Mouse (Mus musculus) embryonic facial prominence, embryonic 13.5 days (tissue): ENCODE measurements around the gene Arhgap15. TPM values are rescaled to one million over a fixed set of nuclear protein-coding genes. Genes with fewer than 3 reads are reported as not detected.

Experiments used
- ATAC-seq: fragments of 200-750 bp; cut with Nextera tagmentation; 2 replicates; pipeline ENCODE4 v1.8.0; 2017; ENCODE audit warnings: low read depth; ENCODE audit not compliant: insufficient number of reproducible peaks, insufficient read depth, low FRiP score, low TSS enrichment
- H3K27ac ChIP-seq: fragments of 300-500 bp; sonication (generic); 2 replicates; pipeline ENCODE4 v1.5.1; 2015; ENCODE audit warnings: moderate library complexity, mild to moderate bottlenecking, inconsistent platforms
- H3K27me3 ChIP-seq: fragments of 300-500 bp; sonication (generic); 2 replicates; pipeline ENCODE4 v1.6.1; 2015; ENCODE audit warnings: mild to moderate bottlenecking, inconsistent platforms
- H3K36me3 ChIP-seq: fragments of 300-500 bp; sonication (generic); 2 replicates; pipeline ENCODE4 v1.6.1; 2015; ENCODE audit warnings: mild to moderate bottlenecking, inconsistent platforms
- H3K4me1 ChIP-seq: fragments of 300-500 bp; sonication (generic); 2 replicates; pipeline ENCODE4 v1.6.1; 2015; ENCODE audit warnings: inconsistent platforms
- H3K4me2 ChIP-seq: fragments of 300-500 bp; sonication (generic); 2 replicates; pipeline ENCODE4 v1.6.1; 2015; ENCODE audit warnings: moderate library complexity, mild to moderate bottlenecking, inconsistent platforms
- H3K4me3 ChIP-seq: fragments of 300-500 bp; sonication (generic); 2 replicates; pipeline ENCODE4 v1.5.1; 2015; ENCODE audit warnings: mild to moderate bottlenecking, inconsistent platforms
- H3K9ac ChIP-seq: fragments of 300-500 bp; sonication (generic); 2 replicates; pipeline ENCODE4 v1.6.1; 2015; ENCODE audit warnings: mild to moderate bottlenecking, inconsistent platforms
- H3K9me3 ChIP-seq: fragments of 300-500 bp; sonication (generic); 2 replicates; pipeline ENCODE4 v1.6.1; 2016; ENCODE audit warnings: inconsistent platforms
- WGBS: fragments of 180-500 bp; shearing (Covaris S2); methylation state at CpG from one replicate; pipeline ENCODE4 v1.1.7; 2015; ENCODE audit warnings: mixed read lengths; 5-methylcytosine and 5-hydroxymethylcytosine counted together
- polyA plus RNA-seq: library from polyadenylated mRNA; unstranded; fragments of >200 nt; fragmentation: Nextera tagmentation; extraction: Ambion mirVana; gene quantifications from 2 replicates; pipeline ENCODE4 v1.2.1, GENCODE M21; 2015

Arhgap15 gene
- polyA plus RNA-seq, 1 experiment from 2014 or later: 1.6 TPM

DNA sequence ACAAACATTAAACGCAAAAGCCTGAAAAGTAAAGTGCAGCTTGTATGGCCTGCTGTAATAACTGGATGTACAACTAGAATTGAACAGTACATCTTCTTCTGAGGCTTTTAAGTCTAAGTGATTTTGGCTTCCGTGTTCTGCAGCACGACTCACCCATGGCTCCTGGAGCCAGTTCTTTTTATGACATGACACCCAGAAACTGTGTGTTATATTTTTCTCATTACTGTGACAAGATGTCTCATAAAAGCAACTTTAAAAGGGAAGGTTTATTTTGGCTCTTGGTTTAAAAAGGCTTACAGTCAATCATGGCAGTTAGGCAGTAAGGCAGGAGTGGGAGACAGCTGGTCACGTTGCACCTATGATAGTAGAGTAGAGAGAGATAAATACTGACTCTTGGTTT, 349.9 kb downstream of the Arhgap15 start:
- Histone ChIP-seq H3K4me1 (peaks cover 6% of the 10 kb centered on the region), H3K9ac (no peak overlapping the region), H3K27ac (no peak overlapping the region), H3K9me3 (peaks cover 10% of the 10 kb centered on the region; the same call in 1 of the 2 replicates), H3K4me3 (no peak overlapping the region), H3K4me2 (no peak overlapping the region), H3K36me3 (no peaks in the 10 kb centered on the region), H3K27me3 (no peaks in the 10 kb centered on the region)
- whole genome bisulfite sequencing: 92% methylated on average over 4 of the region's 4 CpGs
- ATAC-seq: no peak

DNA sequence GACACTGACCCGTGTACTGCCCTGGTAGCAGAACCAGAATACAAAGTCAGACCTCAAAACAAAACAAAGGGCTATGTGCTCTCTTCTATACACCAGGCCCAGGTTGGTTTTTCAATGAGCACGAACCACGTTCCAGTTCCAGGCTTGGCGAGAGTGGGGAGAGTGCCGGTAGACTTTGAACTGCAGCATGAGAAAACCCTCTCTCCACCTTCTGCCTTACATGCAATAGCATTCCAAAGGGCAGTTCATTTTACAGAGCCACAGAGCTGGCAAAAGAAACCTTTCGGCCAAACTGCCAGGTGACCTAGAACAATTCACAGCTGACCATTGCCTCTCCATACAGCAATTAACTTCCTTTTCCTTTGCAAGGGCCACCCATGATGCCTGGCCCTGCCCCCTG, 353.7 kb downstream of the Arhgap15 start:
- H3K4me1 ChIP-seq: peaks cover 21% of the 10 kb centered on the region
- peak overlapping the region; percentile 44; the same call in 1 of the 2 replicates for H3K27ac ChIP-seq
- no peak overlapping the region for H3K9ac ChIP-seq
- H3K4me2 ChIP-seq: no peak overlapping the region
- H3K4me3 ChIP-seq: no peak overlapping the region
- H3K27me3 ChIP-seq: no peaks in the 10 kb centered on the region
- WGBS: 88% methylated on average over 6 of the region's 6 CpGs
- H3K36me3 ChIP-seq: no peaks in the 10 kb centered on the region
- H3K9me3 ChIP-seq: 0 out of 2 replicates have a peak, but pooled peaks cover 4% of the 10 kb centered on the region
- ATAC-seq: no peak

DNA sequence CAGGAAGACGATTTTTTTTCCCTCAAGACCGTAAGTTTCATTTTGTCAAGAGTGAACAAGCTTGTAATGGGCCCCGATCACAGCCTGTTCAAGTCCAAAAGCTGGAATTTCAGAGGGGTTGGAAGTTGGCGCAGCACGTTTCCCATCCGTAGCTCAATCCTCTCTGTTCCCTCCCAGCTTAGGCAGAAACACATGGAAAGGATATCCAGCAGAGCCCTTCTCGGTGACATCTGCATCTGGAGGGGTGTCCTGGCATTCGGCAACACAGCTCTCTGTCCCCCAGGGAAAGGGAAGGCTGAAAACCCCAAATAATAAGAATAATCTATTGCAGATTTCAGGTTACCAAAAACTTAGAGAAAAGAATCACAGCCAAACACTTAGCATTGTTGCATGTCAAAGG, 354.7 kb downstream of the Arhgap15 start:
- Histone ChIP-seq H3K4me3 (no peak overlapping the region), H3K27ac (peak overlapping the region; percentile 4; the same call in 1 of the 2 replicates), H3K9ac (no peak overlapping the region), H3K9me3 (no peaks in the 10 kb centered on the region), H3K27me3 (no peaks in the 10 kb centered on the region), H3K36me3 (no peaks in the 10 kb centered on the region), H3K4me2 (0 out of 2 replicates have a peak overlapping the region, but pooled peaks have one; percentile 14), H3K4me1 (peaks cover 21% of the 10 kb centered on the region)
- WGBS: 36% methylated on average over 8 of the region's 8 CpGs
- ATAC-seq: 0 out of 2 replicates have a peak, but pooled peaks have one; percentile 10

DNA sequence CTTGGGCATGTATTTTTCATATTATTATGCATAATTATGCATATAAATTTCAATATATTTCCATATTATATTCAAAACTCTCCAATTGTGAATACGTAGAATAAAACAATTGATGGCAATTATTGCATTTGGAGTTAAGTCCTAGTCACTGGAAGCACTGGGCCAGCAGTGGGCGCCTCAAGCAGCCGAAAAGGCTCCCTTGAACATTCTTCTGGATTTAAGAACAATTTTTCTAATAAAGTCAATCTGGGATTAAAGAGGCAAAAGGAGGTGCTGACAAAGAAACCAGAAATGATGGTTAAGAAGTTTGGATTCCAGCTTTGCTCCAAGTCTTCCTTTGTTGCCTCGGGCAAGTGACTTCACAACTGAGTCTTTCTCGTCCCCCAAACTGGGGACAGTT, 355.1 kb downstream of the Arhgap15 start:
- H3K4me1 ChIP-seq: peaks cover 21% of the 10 kb centered on the region
- no peak overlapping the region for H3K4me3 ChIP-seq
- no peak for ATAC-seq
- H3K27me3 ChIP-seq: no peaks in the 10 kb centered on the region
- H3K9ac ChIP-seq: no peak overlapping the region
- no peaks in the 10 kb centered on the region for H3K9me3 ChIP-seq
- H3K27ac ChIP-seq: peak overlapping the region; percentile 81; the same call in 1 of the 2 replicates
- no peaks in the 10 kb centered on the region for H3K36me3 ChIP-seq
- 36% methylated on average over 5 of the region's 5 CpGs for WGBS
- H3K4me2 ChIP-seq: peak overlapping the region; percentile 45

DNA sequence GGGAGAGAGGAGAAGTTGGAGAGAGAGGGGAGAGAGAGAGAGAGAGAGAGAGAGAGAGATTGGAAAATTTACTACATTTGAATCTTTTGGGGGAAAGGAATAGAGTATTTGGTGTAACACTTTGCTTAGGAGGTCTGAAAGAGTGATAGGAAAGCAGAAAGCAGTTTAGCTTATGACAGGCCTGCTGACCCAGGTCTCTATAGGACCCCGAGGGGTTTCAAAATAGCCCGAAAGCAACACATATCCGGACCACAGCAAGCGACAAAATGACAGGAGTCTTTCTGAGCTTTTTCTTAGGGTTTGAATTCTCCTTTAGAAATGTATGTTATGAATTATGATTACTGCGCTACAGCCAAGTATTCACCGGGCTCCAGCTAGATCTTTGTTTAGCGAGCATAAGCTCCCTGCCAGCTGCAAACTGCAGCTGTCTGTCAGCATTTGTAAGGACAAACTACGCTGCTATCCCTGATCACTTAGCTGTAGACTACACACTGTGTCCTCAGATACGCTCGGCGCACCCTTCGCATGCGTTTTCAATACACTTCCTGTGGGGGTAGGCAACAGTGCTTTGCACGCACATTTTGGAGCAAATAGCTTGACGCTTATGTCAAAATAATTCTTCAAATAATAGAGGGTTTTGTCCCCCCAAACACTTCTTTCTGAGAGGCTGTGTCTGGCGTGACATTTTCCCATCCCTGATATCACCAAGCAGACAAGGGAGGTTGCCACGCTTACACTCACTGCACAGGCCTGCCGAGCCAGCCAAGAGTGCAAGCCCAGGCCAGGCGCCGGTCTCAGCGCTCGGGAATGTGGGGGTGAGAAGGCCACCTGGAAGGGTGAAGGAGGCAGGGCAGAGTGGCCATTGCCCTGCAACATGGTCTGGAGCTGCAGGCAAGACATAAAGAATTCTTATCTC, 355.9 kb downstream of the Arhgap15 start:
- Histone ChIP-seq H3K4me3 (no peak overlapping the region), H3K4me2 (peak overlapping the region; percentile 45), H3K9ac (peak overlapping the region; percentile 36; the same call in 1 of the 2 replicates), H3K9me3 (no peaks in the 10 kb centered on the region), H3K4me1 (peaks cover 21% of the 10 kb centered on the region), H3K27me3 (no peaks in the 10 kb centered on the region), H3K36me3 (no peaks in the 10 kb centered on the region), H3K27ac (peak overlapping the region; percentile 81)
- ATAC-seq: no peak
- 22% methylated on average over 22 of the region's 22 CpGs for WGBS

DNA sequence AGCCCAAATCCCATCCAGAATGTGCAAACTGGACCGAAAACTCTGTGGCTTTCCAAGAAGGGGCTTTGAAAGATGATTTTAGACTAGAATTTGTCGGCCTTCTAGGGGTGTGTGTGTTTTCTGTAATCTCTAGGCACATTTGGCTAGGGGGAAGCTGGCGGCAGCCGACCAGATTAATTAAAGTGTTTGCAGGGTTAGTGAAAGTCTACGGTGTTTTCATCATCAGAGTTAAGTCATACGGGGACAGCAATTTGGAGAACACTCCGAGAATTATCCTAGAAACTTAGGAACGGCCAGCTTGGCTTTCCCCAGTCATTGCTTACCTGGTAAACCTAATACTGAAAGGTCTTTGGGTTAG, 356.6 kb downstream of the Arhgap15 start:
- Histone ChIP-seq H3K4me3 (no peak overlapping the region), H3K4me1 (peaks cover 21% of the 10 kb centered on the region), H3K9me3 (no peaks in the 10 kb centered on the region), H3K27me3 (no peaks in the 10 kb centered on the region), H3K27ac (peak overlapping the region; percentile 81), H3K4me2 (peak overlapping the region; percentile 45; the same call in 1 of the 2 replicates), H3K9ac (no peak overlapping the region), H3K36me3 (no peaks in the 10 kb centered on the region)
- WGBS: 51% methylated on average over 8 of the region's 8 CpGs
- ATAC-seq: no peak

DNA sequence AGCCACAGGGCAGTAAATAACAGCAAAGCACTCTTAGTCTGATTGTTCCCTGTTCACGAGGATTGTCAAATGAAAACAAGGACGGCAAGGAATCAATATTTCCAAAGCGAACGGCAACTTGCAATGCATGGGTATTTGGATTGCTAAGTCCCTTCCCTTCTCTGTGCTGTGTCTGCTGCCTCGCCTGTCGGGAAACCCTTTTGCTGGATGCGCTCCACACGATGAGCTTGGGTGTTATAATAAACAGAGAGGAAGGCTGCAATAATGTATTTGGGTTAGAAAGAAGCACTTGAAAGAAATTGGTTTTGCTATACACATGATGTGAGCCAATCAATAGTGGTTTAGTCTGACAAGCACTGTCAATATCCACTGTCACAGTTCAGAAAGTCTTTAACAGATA, 357.7 kb downstream of the Arhgap15 start:
- no peak overlapping the region for H3K9ac ChIP-seq
- no peaks in the 10 kb centered on the region for H3K36me3 ChIP-seq
- ATAC-seq: no peak
- H3K27me3 ChIP-seq: no peaks in the 10 kb centered on the region
- H3K27ac ChIP-seq: no peak overlapping the region
- no peaks in the 10 kb centered on the region for H3K9me3 ChIP-seq
- WGBS: 83% methylated on average over 8 of the region's 8 CpGs
- H3K4me3 ChIP-seq: no peak overlapping the region
- peaks cover 21% of the 10 kb centered on the region for H3K4me1 ChIP-seq
- H3K4me2 ChIP-seq: no peak overlapping the region

DNA sequence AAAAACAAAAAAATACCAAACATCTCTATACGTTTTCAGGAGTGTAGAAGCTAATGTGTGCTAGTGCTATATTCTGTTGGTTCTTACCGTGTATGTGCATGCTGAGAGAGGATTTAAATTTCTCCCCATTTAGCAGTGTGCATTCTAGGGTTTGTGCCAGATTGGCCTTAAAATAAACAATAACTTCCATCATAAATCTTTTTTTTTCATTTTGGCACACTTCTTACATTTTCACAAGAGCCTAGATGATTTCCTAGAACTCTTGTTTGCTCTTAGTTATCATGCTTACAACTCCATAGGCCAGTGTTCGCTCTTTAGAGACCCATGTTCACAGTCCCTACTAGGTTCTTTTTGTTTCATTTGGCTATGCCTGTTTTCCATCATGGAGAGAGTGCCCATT, 362.7 kb downstream of the Arhgap15 start:
- H3K4me1 ChIP-seq: peaks cover 8% of the 10 kb centered on the region
- H3K4me2 ChIP-seq: no peak overlapping the region
- WGBS: 83% methylated on average over 3 of the region's 3 CpGs
- H3K27ac ChIP-seq: no peak overlapping the region
- no peak for ATAC-seq
- no peak overlapping the region for H3K4me3 ChIP-seq
- no peak overlapping the region for H3K9ac ChIP-seq
- no peaks in the 10 kb centered on the region for H3K27me3 ChIP-seq
- H3K36me3 ChIP-seq: no peaks in the 10 kb centered on the region
- H3K9me3 ChIP-seq: no peaks in the 10 kb centered on the region

DNA sequence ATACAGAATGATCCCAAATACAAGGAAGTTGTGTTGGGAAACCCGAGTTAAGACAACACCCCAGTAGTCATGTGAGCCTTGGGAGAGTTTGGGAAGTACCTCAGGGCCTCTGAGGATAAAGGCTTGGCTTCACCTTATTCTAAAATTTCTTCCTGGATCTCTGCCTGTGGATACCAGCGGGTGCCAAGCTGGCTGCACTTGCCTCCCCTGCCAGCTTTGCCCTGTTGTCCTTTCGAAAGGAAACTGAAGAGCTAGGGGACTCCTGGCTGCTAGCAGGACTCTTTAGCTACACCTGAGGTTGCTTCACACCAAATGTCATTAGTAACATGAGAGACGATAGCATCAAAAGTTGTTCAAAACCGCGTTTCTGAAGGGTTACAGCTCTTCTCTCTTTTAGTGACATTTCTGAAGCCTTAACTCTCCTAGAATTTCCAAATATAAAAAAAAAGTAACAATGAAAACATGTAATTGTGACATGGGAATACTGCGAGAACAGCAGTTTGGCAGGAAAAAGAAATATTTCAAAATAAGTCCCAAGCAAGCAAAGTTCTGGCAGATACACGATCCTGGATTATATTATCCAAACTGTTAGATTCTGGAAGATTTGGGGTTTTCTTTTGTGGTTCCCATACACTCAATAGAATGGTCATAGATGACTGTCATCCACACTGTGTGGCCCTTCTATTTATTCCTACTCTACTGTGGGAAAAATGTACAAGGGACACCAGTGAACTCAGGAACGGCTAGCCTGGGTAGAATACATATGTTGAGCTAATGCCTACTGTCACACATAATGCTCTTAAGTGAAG, 364.6 kb downstream of the Arhgap15 start:
- Histone ChIP-seq H3K4me1 (peaks cover 8% of the 10 kb centered on the region), H3K36me3 (no peaks in the 10 kb centered on the region), H3K4me3 (no peak overlapping the region), H3K4me2 (no peak overlapping the region), H3K27me3 (no peaks in the 10 kb centered on the region), H3K9ac (no peak overlapping the region), H3K9me3 (no peaks in the 10 kb centered on the region), H3K27ac (no peak overlapping the region)
- ATAC-seq: no peak
- 62% methylated on average over 9 of the region's 9 CpGs for WGBS

DNA sequence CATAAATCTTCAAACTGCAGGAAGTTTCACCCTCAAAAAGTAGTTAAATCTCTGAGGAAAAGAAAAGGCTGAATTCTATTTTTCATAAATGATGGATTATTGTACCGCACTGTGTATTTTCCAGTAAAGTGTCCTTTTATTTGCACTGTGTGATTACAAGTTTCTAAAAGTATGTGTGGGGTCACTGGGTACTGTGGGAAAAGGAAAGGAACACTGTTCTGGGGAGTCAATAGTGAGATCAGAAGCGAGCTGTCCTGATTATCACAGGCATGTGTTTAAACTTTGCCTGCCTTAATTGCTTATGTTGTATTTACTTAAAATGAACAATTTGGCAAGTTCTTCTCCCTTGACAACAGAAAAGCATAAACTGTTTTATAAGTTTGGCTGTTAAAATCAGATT, 365.7 kb downstream of the Arhgap15 start:
- Histone ChIP-seq H3K4me3 (no peak overlapping the region), H3K4me2 (no peak overlapping the region), H3K36me3 (no peaks in the 10 kb centered on the region), H3K4me1 (peaks cover 8% of the 10 kb centered on the region), H3K9me3 (no peaks in the 10 kb centered on the region), H3K9ac (no peak overlapping the region), H3K27ac (no peak overlapping the region), H3K27me3 (no peaks in the 10 kb centered on the region)
- no peak for ATAC-seq
- WGBS: 65% methylated on average over 2 of the region's 2 CpGs

DNA sequence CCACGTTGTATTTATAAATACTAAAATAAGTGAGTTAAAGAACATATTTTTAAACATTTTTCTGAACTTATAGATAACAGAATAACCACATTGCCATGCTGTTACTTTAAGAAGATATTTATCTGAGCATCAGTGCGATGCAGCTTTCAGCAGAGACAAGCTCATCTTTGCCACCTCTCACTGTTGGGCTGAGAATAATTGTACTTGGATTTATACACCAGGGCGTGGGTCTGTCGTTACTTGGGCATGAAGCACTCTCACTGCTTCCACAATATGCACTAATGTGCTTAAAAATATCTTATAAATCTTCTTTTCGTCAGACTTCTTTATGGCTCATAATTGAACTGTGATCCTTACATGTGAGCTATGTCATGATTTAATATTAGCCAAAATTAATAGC, 372.5 kb downstream of the Arhgap15 start:
- Histone ChIP-seq H3K9ac (no peak overlapping the region), H3K27me3 (no peaks in the 10 kb centered on the region), H3K4me3 (no peak overlapping the region), H3K36me3 (no peaks in the 10 kb centered on the region), H3K4me1 (peaks cover 7% of the 10 kb centered on the region; the same call in 1 of the 2 replicates), H3K4me2 (no peak overlapping the region), H3K27ac (no peak overlapping the region), H3K9me3 (no peaks in the 10 kb centered on the region)
- WGBS: 86% methylated on average over 5 of the region's 5 CpGs
- ATAC-seq: no peak
